Mouse (Mus musculus): ENCODE measurements around the gene Cxcl1. TPM values are rescaled to one million over a fixed set of nuclear protein-coding genes. Genes with fewer than 3 reads are reported as not detected.

The Cxcl1 gene
- polyA plus RNA-seq, 1 experiment: 5.4 TPM

- TF ChIP-seq CTCF (IDR thresholded peaks at IDR 0.05; ENCODE audit: borderline replicate concordance, control insufficient read depth, extremely low read depth, insufficient read depth, low read length, poor library complexity): no peak
- no peak for TF ChIP-seq POLR2A (IDR thresholded peaks at IDR 0.05; ENCODE audit: control insufficient read depth, extremely low read depth, insufficient read depth, low read length, poor library complexity)
- WGBS: 92% methylated on average over 5 of the region's 5 CpGs
- no peak overlapping the region for H3K27ac ChIP-seq (ENCODE audit: control insufficient read depth, insufficient read depth, low read length)
Measured at GRCm38 (mm10) chr5:90882146-90882545, 8.9 kb upstream of the Cxcl1 start.

DNA sequence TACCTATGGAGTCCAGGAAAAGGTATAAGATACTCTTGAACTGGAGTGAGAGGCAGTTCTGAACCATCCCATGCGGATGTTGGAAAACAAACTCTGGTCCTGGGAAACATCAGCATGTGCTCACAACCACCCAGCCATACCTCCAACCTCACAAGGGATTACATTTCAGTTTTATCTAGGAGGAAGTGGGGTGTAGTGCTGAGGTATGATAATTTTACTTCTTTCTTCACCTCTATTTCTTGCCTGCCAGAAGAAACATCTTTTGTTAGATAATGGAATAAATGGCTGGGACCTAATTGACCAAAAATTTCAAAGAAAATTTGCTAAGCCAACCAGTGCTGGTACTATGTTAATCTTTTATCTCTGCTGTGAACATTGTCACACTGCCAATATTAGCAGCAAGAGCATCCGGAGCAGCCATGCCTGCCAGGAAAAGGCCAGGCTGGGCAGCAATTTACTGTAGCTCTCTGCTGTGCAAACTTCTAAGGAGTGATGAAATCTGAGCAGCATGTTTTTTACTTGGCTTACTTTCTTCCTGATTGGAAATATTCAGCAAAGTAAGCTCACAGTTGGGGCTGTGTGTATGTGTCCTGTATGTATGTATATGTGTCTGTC lies 6.3 kb upstream of the Cxcl1 start:
- no peaks in the 10 kb centered on the region for H3K27me3 ChIP-seq (ENCODE audit: control insufficient read depth, insufficient read depth, low read length)
- H3K36me3 ChIP-seq (ENCODE audit: control insufficient read depth, insufficient read depth, low read length): no peaks in the 10 kb centered on the region
- no peaks in the 10 kb centered on the region for H3K4me1 ChIP-seq (replicated peaks; ENCODE audit: control insufficient read depth, insufficient read depth, low read length)
- H3K4me3 ChIP-seq (ENCODE audit: control insufficient read depth, insufficient read depth, low read length): no peak overlapping the region
- no peak for TF ChIP-seq POLR2A (IDR thresholded peaks at IDR 0.05; ENCODE audit: control insufficient read depth, extremely low read depth, insufficient read depth, low read length, poor library complexity)
- no peak for TF ChIP-seq CTCF (IDR thresholded peaks at IDR 0.05; ENCODE audit: borderline replicate concordance, control insufficient read depth, extremely low read depth, insufficient read depth, low read length, poor library complexity)
- WGBS: 70% methylated on average over 2 of the region's 2 CpGs
- no peak overlapping the region for H3K27ac ChIP-seq (ENCODE audit: control insufficient read depth, insufficient read depth, low read length)
- DNase-seq: no peak

More at GRCm38 (mm10) chr5:90882146-90882545, 8.9 kb upstream of the Cxcl1 start:
- Histone ChIP-seq H3K36me3 (ENCODE audit: control insufficient read depth, insufficient read depth, low read length) (no peaks in the 10 kb centered on the region), H3K4me3 (ENCODE audit: control insufficient read depth, insufficient read depth, low read length) (no peak overlapping the region), H3K27me3 (ENCODE audit: control insufficient read depth, insufficient read depth, low read length) (no peaks in the 10 kb centered on the region), H3K4me1 (replicated peaks; ENCODE audit: control insufficient read depth, insufficient read depth, low read length) (no peaks in the 10 kb centered on the region)
- no peak for DNase-seq

DNA sequence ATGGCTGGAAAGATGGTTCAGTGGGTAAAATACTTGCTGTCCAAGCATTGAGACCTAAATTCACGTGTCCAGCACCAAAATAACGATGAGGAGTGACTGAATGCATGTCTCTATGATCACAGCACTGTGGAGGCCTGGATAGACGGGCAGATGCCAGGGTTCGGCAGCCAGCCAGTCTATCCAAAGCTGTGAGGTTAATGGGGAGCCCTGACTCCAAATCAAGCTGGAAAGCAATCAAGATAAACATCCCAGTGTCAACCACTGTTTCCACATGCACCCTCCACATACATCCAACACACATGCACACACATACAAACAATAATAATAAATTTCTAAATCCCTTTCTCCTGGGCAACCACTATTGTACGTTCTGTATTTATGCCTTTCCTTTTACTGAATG lies 2.4 kb upstream of the Cxcl1 start:
- no peak for DNase-seq
- 86% methylated on average over 5 of the region's 5 CpGs for WGBS
- no peak overlapping the region for H3K27ac ChIP-seq (ENCODE audit: control insufficient read depth, insufficient read depth, low read length)
- TF ChIP-seq CTCF (IDR thresholded peaks at IDR 0.05; ENCODE audit: borderline replicate concordance, control insufficient read depth, extremely low read depth, insufficient read depth, low read length, poor library complexity) (no peak), POLR2A (IDR thresholded peaks at IDR 0.05; ENCODE audit: control insufficient read depth, extremely low read depth, insufficient read depth, low read length, poor library complexity) (no peak)
- no peaks in the 10 kb centered on the region for H3K4me1 ChIP-seq (replicated peaks; ENCODE audit: control insufficient read depth, insufficient read depth, low read length)
- H3K36me3 ChIP-seq (ENCODE audit: control insufficient read depth, insufficient read depth, low read length): no peaks in the 10 kb centered on the region
- no peak overlapping the region for H3K4me3 ChIP-seq (ENCODE audit: control insufficient read depth, insufficient read depth, low read length)
- H3K27me3 ChIP-seq (ENCODE audit: control insufficient read depth, insufficient read depth, low read length): no peaks in the 10 kb centered on the region; the same call in 1 of the 2 replicates

DNA sequence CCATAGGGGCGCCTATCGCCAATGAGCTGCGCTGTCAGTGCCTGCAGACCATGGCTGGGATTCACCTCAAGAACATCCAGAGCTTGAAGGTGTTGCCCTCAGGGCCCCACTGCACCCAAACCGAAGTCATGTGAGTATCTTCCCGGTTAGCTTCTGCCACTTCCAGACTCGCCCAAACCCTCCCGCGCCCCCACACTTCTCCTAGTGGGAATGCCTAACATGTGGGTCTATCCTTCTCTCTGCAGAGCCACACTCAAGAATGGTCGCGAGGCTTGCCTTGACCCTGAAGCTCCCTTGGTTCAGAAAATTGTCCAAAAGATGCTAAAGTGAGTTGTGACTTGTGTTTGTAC lies 398 bp downstream of the Cxcl1 start:
- Histone ChIP-seq H3K36me3 (ENCODE audit: control insufficient read depth, insufficient read depth, low read length) (no peaks in the 10 kb centered on the region), H3K4me1 (replicated peaks; ENCODE audit: control insufficient read depth, insufficient read depth, low read length) (no peaks in the 10 kb centered on the region), H3K27ac (ENCODE audit: control insufficient read depth, insufficient read depth, low read length) (no peak overlapping the region), H3K4me3 (ENCODE audit: control insufficient read depth, insufficient read depth, low read length) (no peak overlapping the region), H3K27me3 (ENCODE audit: control insufficient read depth, insufficient read depth, low read length) (no peaks in the 10 kb centered on the region; the same call in 1 of the 2 replicates)
- no peak for TF ChIP-seq CTCF (IDR thresholded peaks at IDR 0.05; ENCODE audit: borderline replicate concordance, control insufficient read depth, extremely low read depth, insufficient read depth, low read length, poor library complexity)
- no peak for TF ChIP-seq POLR2A (IDR thresholded peaks at IDR 0.05; ENCODE audit: control insufficient read depth, extremely low read depth, insufficient read depth, low read length, poor library complexity)
- 56% methylated on average over 10 of the region's 10 CpGs for WGBS
- no peak for DNase-seq

- Histone ChIP-seq H3K27ac (ENCODE audit: control insufficient read depth, insufficient read depth, low read length) (no peak overlapping the region), H3K36me3 (ENCODE audit: control insufficient read depth, insufficient read depth, low read length) (no peaks in the 10 kb centered on the region), H3K4me3 (ENCODE audit: control insufficient read depth, insufficient read depth, low read length) (no peak overlapping the region), H3K27me3 (ENCODE audit: control insufficient read depth, insufficient read depth, low read length) (no peaks in the 10 kb centered on the region; the same call in 1 of the 2 replicates), H3K4me1 (replicated peaks; ENCODE audit: control insufficient read depth, insufficient read depth, low read length) (no peaks in the 10 kb centered on the region)
- DNase-seq: no peak
- 76% methylated on average over 8 of the region's 8 CpGs for WGBS
- no peak for TF ChIP-seq POLR2A (IDR thresholded peaks at IDR 0.05; ENCODE audit: control insufficient read depth, extremely low read depth, insufficient read depth, low read length, poor library complexity)
- no peak for TF ChIP-seq CTCF (IDR thresholded peaks at IDR 0.05; ENCODE audit: borderline replicate concordance, control insufficient read depth, extremely low read depth, insufficient read depth, low read length, poor library complexity)
Measured at GRCm38 (mm10) chr5:90894231-90894630, 3.2 kb downstream of the Cxcl1 start.

- no peaks in the 10 kb centered on the region for H3K27me3 ChIP-seq (ENCODE audit: control insufficient read depth, insufficient read depth, low read length)
- WGBS: 81% methylated on average over 3 of the region's 3 CpGs
Measured at GRCm38 (mm10) chr5:90897429-90897828, 6.4 kb downstream of the Cxcl1 start.

DNA sequence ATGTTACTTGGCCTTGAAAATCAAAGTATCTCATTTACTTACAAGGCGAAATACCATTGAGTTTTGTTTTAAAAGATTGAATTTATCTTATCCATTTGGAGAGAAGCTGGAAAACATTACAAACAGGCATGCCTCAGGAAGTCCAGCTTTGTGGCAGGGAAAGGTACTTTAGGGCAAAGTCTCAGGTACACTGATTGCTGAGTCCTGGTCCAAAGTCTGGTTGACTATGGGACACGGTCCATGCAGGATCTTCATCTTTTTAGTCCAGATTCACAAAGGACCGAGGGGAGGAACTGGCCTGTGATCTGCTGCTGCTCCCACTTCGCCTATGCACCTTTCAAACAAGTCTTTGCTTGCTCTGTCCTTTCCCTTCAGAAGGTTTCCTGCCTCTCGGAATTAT lies 8.3 kb downstream of the Cxcl1 start:
- H3K27me3 ChIP-seq (ENCODE audit: control insufficient read depth, insufficient read depth, low read length): no peaks in the 10 kb centered on the region
- H3K4me3 ChIP-seq (ENCODE audit: control insufficient read depth, insufficient read depth, low read length): no peak overlapping the region
- H3K4me1 ChIP-seq (replicated peaks; ENCODE audit: control insufficient read depth, insufficient read depth, low read length): no peaks in the 10 kb centered on the region
- H3K27ac ChIP-seq (ENCODE audit: control insufficient read depth, insufficient read depth, low read length): no peak overlapping the region
- TF ChIP-seq CTCF (IDR thresholded peaks at IDR 0.05; ENCODE audit: borderline replicate concordance, control insufficient read depth, extremely low read depth, insufficient read depth, low read length, poor library complexity) (no peak), POLR2A (IDR thresholded peaks at IDR 0.05; ENCODE audit: control insufficient read depth, extremely low read depth, insufficient read depth, low read length, poor library complexity) (no peak)
- H3K36me3 ChIP-seq (ENCODE audit: control insufficient read depth, insufficient read depth, low read length): no peaks in the 10 kb centered on the region
- 92% methylated on average over 5 of the region's 5 CpGs for WGBS
- DNase-seq: no peak

More at GRCm38 (mm10) chr5:90897429-90897828, 6.4 kb downstream of the Cxcl1 start:
- TF ChIP-seq CTCF (IDR thresholded peaks at IDR 0.05; ENCODE audit: borderline replicate concordance, control insufficient read depth, extremely low read depth, insufficient read depth, low read length, poor library complexity) (no peak), POLR2A (IDR thresholded peaks at IDR 0.05; ENCODE audit: control insufficient read depth, extremely low read depth, insufficient read depth, low read length, poor library complexity) (no peak)
- no peak for DNase-seq
- no peaks in the 10 kb centered on the region for H3K4me1 ChIP-seq (replicated peaks; ENCODE audit: control insufficient read depth, insufficient read depth, low read length)
- no peaks in the 10 kb centered on the region for H3K36me3 ChIP-seq (ENCODE audit: control insufficient read depth, insufficient read depth, low read length)
- H3K4me3 ChIP-seq (ENCODE audit: control insufficient read depth, insufficient read depth, low read length): no peak overlapping the region
- H3K27ac ChIP-seq (ENCODE audit: control insufficient read depth, insufficient read depth, low read length): no peak overlapping the region
